Mouse (Mus musculus) testis, adult 2 months (tissue): ENCODE measurements around the gene Nup205. TPM values are rescaled to one million over a fixed set of nuclear protein-coding genes. Genes with fewer than 3 reads are reported as not detected.
"Not testable (repeated sequence)": the region's sequence is repeated elsewhere in the genome, so short reads cannot be mapped to it uniquely, and the experiment has no call there.

ENCODE experiments used
- H3K27ac ChIP-seq: fragments of 200-500 bp; 2 replicates; pipeline ENCODE4 v1.5.1; 2012; ENCODE audit warnings: low read depth, low read length; ENCODE audit not compliant: control insufficient read depth, insufficient read depth
- H3K27me3 ChIP-seq: fragments of 200-500 bp; 2 replicates; pipeline ENCODE4 v1.6.1; 2012; ENCODE audit warnings: mild to moderate bottlenecking, low read length, moderate library complexity; ENCODE audit not compliant: control insufficient read depth, insufficient read depth
- H3K36me3 ChIP-seq: fragments of 200-500 bp; 2 replicates; pipeline ENCODE4 v1.6.1; 2012; ENCODE audit warnings: mild to moderate bottlenecking, low read length; ENCODE audit not compliant: control insufficient read depth, insufficient read depth
- H3K4me1 ChIP-seq: fragments of 200-500 bp; 2 replicates; pipeline ENCODE4 v1.6.1; 2012; ENCODE audit warnings: low read length; ENCODE audit not compliant: control insufficient read depth, insufficient read depth
- H3K4me3 ChIP-seq: fragments of 200-500 bp; 2 replicates; pipeline ENCODE4 v1.5.1; 2012; ENCODE audit warnings: low read depth, mild to moderate bottlenecking, low read length, moderate library complexity, mixed read lengths; ENCODE audit not compliant: control insufficient read depth
- CTCF ChIP-seq: fragments of 200-500 bp; IDR thresholded peaks from 2 replicates; pipeline ENCODE4 v1.5.1; 2012; ENCODE audit warnings: low read depth, mild to moderate bottlenecking, inconsistent platforms, low read length, moderate library complexity; ENCODE audit not compliant: control insufficient read depth, insufficient read depth, insufficient replicate concordance
- POLR2A ChIP-seq: fragments of 200-500 bp; IDR thresholded peaks from 2 replicates; pipeline ENCODE4 v1.6.1; 2012; ENCODE audit warnings: low read depth, mild to moderate bottlenecking, inconsistent platforms, low read length, moderate library complexity; ENCODE audit not compliant: control insufficient read depth
- polyA plus RNA-seq: library from polyadenylated mRNA; depleted of rRNA; stranded (reverse); fragments of >200 nt; gene quantifications from 2 replicates; pipeline ENCODE4 v1.2.3, GENCODE M21; 2012

Nup205 gene
- polyA plus RNA-seq, 1 experiment = 101 TPM

GRCm38 (mm10) chr6:35154540-35154939 lies 22.7 kb upstream of the Nup205 start:
- Histone ChIP-seq H3K27me3 (no peaks in the 10 kb centered on the region), H3K36me3 (no peaks in the 10 kb centered on the region), H3K4me1 (peaks cover 6% of the 10 kb centered on the region), H3K4me3 (no peak overlapping the region), H3K27ac (no peak overlapping the region)
- TF ChIP-seq CTCF (no peak), POLR2A (no peak)

GRCm38 (mm10) chr6:35169250-35169649 lies 8.0 kb upstream of the Nup205 start:
- TF ChIP-seq POLR2A (no peak), CTCF (no peak)
- Histone ChIP-seq H3K4me3 (no peak overlapping the region), H3K36me3 (no peaks in the 10 kb centered on the region), H3K4me1 (no peaks in the 10 kb centered on the region), H3K27me3 (no peaks in the 10 kb centered on the region), H3K27ac (no peak overlapping the region)

GRCm38 (mm10) chr6:35172028-35172427 lies 5.2 kb upstream of the Nup205 start:
- H3K4me1 ChIP-seq, H3K27ac ChIP-seq: not testable (repeated sequence)

GRCm38 (mm10) chr6:35173181-35173580 lies 4.0 kb upstream of the Nup205 start:
- no peaks in the 10 kb centered on the region for H3K27me3 ChIP-seq
- no peak overlapping the region for H3K27ac ChIP-seq
- no peaks in the 10 kb centered on the region for H3K36me3 ChIP-seq
- TF ChIP-seq CTCF = no peak
- TF ChIP-seq POLR2A = no peak
- H3K4me3 ChIP-seq = no peak overlapping the region
- H3K4me1 ChIP-seq = no peaks in the 10 kb centered on the region; the same call in 1 of the 2 replicates

More at GRCm38 (mm10) chr6:35172028-35172427, 5.2 kb upstream of the Nup205 start:
- H3K27me3 ChIP-seq, H3K36me3 ChIP-seq, H3K4me3 ChIP-seq: not testable (repeated sequence)

- Histone ChIP-seq H3K27ac (peak overlapping the region; percentile 94), H3K36me3 (no peaks in the 10 kb centered on the region; the same call in 1 of the 2 replicates), H3K4me1 (no peaks in the 10 kb centered on the region; the same call in 1 of the 2 replicates), H3K27me3 (no peaks in the 10 kb centered on the region), H3K4me3 (peak overlapping the region; percentile 94)
- peak; percentile 14; the same call in 1 of the 2 replicates for TF ChIP-seq POLR2A
- TF ChIP-seq CTCF = no peak
These were observed 540 bp downstream of the Nup205 start for GRCm38 (mm10) chr6:35177650-35178272.

GRCm38 (mm10) chr6:35179299-35179698 lies 2.1 kb downstream of the Nup205 start:
- not testable (repeated sequence) for H3K4me1 ChIP-seq, H3K27me3 ChIP-seq, H3K36me3 ChIP-seq, H3K27ac ChIP-seq, H3K4me3 ChIP-seq

DNA sequence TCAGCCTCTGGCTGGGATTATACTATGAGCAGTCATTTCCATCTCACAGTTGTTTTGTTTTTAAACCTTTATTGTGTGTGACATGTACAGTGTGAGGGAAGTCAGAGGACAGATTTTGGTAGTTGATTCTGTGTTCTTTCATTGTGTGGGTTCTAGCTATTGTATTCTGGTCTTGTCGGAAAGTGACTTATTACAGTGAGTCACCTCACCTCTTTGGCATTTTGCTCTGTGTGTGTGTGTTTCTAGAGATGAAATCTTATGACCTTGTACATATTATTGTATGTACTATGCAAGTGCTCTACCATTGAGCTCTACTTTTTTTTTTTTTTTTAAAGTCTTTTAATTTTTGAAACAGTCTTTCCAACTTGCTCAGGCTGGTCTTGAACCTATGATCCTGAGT lies 7.6 kb downstream of the Nup205 start:
- TF ChIP-seq POLR2A (no peak), CTCF (no peak)

DNA sequence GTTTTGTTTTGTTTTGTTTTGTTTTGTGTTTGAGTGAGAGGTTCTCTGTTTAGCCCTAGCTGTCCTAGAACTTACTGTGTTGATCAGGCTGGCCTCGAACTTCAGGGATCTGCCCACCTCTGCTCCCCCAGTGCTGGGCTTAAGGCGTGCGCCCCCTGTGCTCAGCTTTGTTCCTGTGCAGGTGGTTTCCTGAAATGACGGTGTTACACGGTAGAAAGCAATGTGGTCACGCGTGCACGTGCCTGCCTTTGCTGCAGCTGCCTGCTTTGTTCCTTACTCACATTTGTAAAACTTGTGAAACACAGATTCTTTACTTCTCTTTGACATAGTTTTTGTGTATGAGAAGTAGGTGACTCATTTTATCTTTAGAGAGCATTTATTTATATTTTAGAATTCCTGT lies 14.0 kb downstream of the Nup205 start:
- no peak for TF ChIP-seq POLR2A
- no peak for TF ChIP-seq CTCF
- no peak overlapping the region for H3K27ac ChIP-seq
- H3K27me3 ChIP-seq = no peaks in the 10 kb centered on the region
- no peak overlapping the region for H3K4me3 ChIP-seq
- no peaks in the 10 kb centered on the region for H3K4me1 ChIP-seq
- H3K36me3 ChIP-seq = peaks cover 6% of the 10 kb centered on the region

More for the DNA sequence above, 7.6 kb downstream of the Nup205 start:
- Histone ChIP-seq H3K36me3 (peaks cover 4% of the 10 kb centered on the region), H3K4me3 (no peak overlapping the region), H3K27me3 (no peaks in the 10 kb centered on the region), H3K4me1 (no peaks in the 10 kb centered on the region), H3K27ac (no peak overlapping the region)
